Mouse (Mus musculus): ENCODE measurements at regions not wholly inside any gene's neighbourhood (a gene's known extent, or its start where the extent isn't known, plus 50 kb on each side); places are given as distances from the start of the nearest gene placed in this dataset.

DNA sequence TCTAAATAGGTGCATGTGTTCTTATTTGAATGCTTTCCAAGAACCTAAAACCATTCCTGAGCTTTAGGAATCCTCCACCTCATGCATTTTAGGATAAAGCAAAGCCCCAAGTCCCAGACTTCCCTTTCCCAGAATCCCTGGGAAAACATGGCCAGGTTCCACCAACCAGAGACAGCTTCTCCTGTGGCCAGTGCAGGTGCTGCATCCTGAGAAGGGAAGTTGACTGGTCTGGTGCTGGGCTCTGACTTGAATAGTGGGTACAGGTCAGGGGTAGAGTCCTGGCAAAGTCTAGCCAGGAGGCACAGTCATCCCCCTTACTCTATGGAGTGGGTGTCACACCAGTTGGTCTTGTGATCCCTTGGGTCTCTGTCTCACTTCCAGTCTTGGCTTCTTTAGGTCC lies 166.6 kb upstream of the Agap1 start:
- Histone ChIP-seq H3K36me3 (no peaks in the 10 kb centered on the region), H3K4me2 (no peak overlapping the region), H3K27ac (no peak overlapping the region), H3K4me1 (replicated peaks) (no peaks in the 10 kb centered on the region), H3K27me3 (no peaks in the 10 kb centered on the region; the same call in 1 of the 2 replicates), H3K4me3 (replicated peaks) (no peak overlapping the region), H3K9ac (replicated peaks) (no peak overlapping the region), H3K9me3 (no peaks in the 10 kb centered on the region)
- ATAC-seq (ENCODE audit: insufficient number of reproducible peaks, insufficient read depth, low FRiP score, low TSS enrichment, low read depth), result no peak

DNA sequence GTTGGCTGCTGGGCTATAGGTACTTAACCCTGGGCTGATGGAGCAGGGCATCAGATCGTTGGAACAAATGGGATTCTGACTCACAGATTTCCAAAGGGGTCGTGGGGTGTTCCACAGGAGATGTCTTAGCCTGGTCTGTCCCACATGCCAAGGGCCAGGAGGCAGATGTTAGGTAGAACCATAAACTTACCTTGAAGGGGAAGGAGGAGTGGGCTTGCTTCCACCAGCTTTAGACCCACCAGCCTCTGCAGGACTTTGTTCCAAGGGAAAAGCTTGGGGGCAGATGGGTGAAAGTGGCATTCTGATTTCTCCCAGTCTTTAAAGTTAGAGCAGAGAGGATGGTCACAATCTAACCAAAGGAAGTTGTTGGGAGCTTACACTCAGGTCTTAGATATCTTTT lies 165.7 kb upstream of the Agap1 start:
- no peak overlapping the region for H3K27ac ChIP-seq
- H3K4me1 ChIP-seq (replicated peaks), result no peaks in the 10 kb centered on the region
- H3K4me2 ChIP-seq, result no peak overlapping the region
- WGBS, result 86% methylated on average over 2 of the region's 2 CpGs
- no peak for ATAC-seq (ENCODE audit: insufficient number of reproducible peaks, insufficient read depth, low FRiP score, low TSS enrichment, low read depth)
- no peaks in the 10 kb centered on the region for H3K9me3 ChIP-seq
- no peak overlapping the region for H3K4me3 ChIP-seq (replicated peaks)
- no peaks in the 10 kb centered on the region for H3K36me3 ChIP-seq
- H3K9ac ChIP-seq (replicated peaks), result no peak overlapping the region
- H3K27me3 ChIP-seq, result no peaks in the 10 kb centered on the region; the same call in 1 of the 2 replicates

DNA sequence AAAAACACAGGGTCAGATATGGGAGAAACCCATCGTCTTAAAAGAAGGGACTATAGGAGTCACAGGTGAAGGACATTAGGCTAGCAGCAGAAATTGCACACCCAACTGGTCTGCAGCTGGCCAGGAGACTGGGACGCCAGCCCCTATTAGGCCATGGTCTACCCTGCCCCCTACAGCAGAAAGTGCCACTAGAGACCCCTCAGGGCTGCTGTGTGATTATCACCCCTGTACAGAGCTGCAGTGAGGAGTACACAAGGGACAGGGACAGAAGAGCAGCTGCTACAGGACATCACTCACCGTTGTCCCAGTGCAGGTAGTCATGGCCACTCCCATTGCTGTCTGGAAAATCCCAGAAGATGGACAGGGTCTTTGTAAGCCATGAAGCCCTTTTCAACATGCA lies 157.9 kb upstream of the Agap1 start:
- Histone ChIP-seq H3K4me3 (replicated peaks) (no peak overlapping the region), H3K27ac (no peak overlapping the region), H3K9me3 (no peaks in the 10 kb centered on the region), H3K27me3 (no peaks in the 10 kb centered on the region; the same call in 1 of the 2 replicates), H3K4me1 (replicated peaks) (no peaks in the 10 kb centered on the region), H3K36me3 (no peaks in the 10 kb centered on the region), H3K9ac (replicated peaks) (no peak overlapping the region), H3K4me2 (no peak overlapping the region)
- WGBS, result 71% methylated on average over 3 of the region's 3 CpGs
- no peak for ATAC-seq (ENCODE audit: insufficient number of reproducible peaks, insufficient read depth, low FRiP score, low TSS enrichment, low read depth)

DNA sequence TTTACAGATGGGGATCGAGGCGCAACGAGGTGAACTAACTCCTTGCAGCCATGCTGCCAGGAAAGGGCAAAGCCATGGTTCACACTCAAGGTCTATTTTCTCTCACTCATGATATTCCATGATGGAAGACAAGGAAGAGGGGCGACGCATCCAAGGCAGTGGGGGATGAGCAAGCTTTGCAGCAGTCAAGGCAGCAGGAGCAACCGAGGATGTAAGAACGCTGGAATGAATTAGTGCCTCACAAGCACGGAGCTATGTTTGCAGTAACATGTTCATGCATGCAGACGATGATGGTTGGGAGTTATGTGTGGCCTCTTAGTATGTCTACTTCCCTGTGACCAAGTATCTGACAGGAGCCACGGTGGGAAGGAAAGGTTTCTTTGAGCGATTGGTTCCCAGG lies 156.8 kb upstream of the Agap1 start:
- Histone ChIP-seq H3K4me1 (replicated peaks) (0 out of 2 replicates have a peak, but pooled peaks cover 3% of the 10 kb centered on the region), H3K36me3 (no peaks in the 10 kb centered on the region), H3K4me2 (no peak overlapping the region), H3K27me3 (no peaks in the 10 kb centered on the region), H3K4me3 (replicated peaks) (no peak overlapping the region), H3K9me3 (no peaks in the 10 kb centered on the region), H3K9ac (replicated peaks) (no peak overlapping the region), H3K27ac (no peak overlapping the region)
- ATAC-seq (ENCODE audit: insufficient number of reproducible peaks, insufficient read depth, low FRiP score, low TSS enrichment, low read depth), result no peak
- WGBS, result 86% methylated on average over 11 of the region's 11 CpGs

DNA sequence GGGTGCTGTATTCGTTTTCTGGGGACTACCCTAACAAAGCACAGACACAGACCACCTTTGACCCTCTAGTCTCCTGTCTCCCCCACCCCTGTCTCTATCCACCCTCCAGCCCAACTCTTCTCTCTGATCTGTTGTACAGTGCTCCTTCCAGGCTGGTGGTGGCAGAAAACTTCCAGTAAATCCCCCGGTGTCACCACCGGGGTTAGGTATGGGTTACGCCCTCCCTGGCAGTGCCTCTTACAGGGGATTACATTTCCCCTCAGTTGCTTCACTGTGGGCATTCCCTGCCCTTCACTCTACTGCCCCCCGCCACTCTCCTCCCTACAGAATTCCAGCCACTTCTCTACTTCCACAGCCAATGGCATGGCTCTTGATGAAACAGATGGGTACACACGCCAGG lies 153.5 kb upstream of the Agap1 start:
- no peak overlapping the region for H3K4me3 ChIP-seq (replicated peaks)
- no peak overlapping the region for H3K4me2 ChIP-seq
- no peaks in the 10 kb centered on the region for H3K27me3 ChIP-seq
- WGBS, result 87% methylated on average over 6 of the region's 6 CpGs
- no peak for ATAC-seq (ENCODE audit: insufficient number of reproducible peaks, insufficient read depth, low FRiP score, low TSS enrichment, low read depth)
- 0 out of 2 replicates have a peak, but pooled peaks cover 3% of the 10 kb centered on the region for H3K4me1 ChIP-seq (replicated peaks)
- no peak overlapping the region for H3K9ac ChIP-seq (replicated peaks)
- H3K9me3 ChIP-seq, result peaks cover 1% of the 10 kb centered on the region
- no peak overlapping the region for H3K27ac ChIP-seq
- H3K36me3 ChIP-seq, result no peaks in the 10 kb centered on the region

DNA sequence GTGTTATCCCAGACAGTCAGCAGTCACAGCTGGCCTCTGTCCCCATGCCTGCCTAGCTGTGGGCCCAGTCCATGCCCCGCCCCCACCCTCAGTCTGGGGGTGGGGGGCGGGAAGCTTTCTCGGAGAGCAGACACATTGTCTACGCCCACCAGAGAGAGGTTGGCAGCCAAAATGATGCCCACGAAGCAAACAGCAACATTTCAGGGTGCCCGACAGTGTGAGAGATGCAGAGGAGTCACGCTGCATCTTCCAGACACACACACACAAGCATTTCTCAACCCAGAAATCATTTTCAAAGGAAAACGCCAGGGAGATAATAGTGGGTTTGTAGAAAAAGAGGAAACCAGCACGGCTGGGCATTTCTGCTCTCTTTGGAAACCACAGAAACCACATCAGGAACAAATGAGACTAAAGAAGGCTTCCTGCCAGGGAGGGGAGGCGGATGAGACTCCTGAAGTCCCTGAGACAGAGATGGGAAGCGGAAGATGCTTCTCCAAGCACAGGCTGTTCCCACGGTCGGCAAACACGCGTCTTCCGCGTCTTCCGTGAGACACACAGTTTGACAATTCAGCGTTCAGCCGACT lies 152.1 kb upstream of the Agap1 start:
- peaks cover 5% of the 10 kb centered on the region for H3K9me3 ChIP-seq
- H3K27me3 ChIP-seq, result no peaks in the 10 kb centered on the region
- H3K27ac ChIP-seq, result no peak overlapping the region
- no peak overlapping the region for H3K4me3 ChIP-seq (replicated peaks)
- H3K9ac ChIP-seq (replicated peaks), result no peak overlapping the region
- WGBS, result 76% methylated on average over 20 of the region's 20 CpGs
- no peaks in the 10 kb centered on the region for H3K36me3 ChIP-seq
- H3K4me2 ChIP-seq, result no peak overlapping the region
- ATAC-seq (ENCODE audit: insufficient number of reproducible peaks, insufficient read depth, low FRiP score, low TSS enrichment, low read depth), result no peak
- 0 out of 2 replicates have a peak, but pooled peaks cover 3% of the 10 kb centered on the region for H3K4me1 ChIP-seq (replicated peaks)

DNA sequence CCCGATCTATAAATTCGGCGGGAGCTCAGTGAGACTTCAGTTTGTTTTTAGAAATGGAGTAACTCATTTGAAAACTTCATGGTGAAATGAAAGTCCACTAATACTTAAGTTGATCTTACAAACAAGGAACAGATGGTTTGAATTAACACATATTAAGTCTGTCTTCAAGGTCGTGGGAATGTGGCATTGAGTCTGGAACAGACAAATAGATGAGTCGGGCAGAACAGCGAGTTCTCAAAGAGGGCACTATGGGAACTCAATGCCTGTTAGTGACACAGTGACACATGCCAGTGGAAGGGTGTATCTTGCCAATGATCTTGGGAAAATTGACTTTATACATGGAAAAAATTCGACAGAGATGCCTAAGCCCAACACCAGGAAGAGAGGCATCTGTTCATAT lies 149.4 kb upstream of the Agap1 start:
- Histone ChIP-seq H3K4me3 (replicated peaks) (no peak overlapping the region), H3K4me1 (replicated peaks) (peaks cover 8% of the 10 kb centered on the region; the same call in 1 of the 2 replicates), H3K36me3 (no peaks in the 10 kb centered on the region), H3K9me3 (peaks cover 5% of the 10 kb centered on the region), H3K9ac (replicated peaks) (no peak overlapping the region), H3K27me3 (no peaks in the 10 kb centered on the region), H3K27ac (no peak overlapping the region), H3K4me2 (no peak overlapping the region)
- ATAC-seq (ENCODE audit: insufficient number of reproducible peaks, insufficient read depth, low FRiP score, low TSS enrichment, low read depth), result no peak
- WGBS, result 54% methylated on average over 7 of the region's 7 CpGs

DNA sequence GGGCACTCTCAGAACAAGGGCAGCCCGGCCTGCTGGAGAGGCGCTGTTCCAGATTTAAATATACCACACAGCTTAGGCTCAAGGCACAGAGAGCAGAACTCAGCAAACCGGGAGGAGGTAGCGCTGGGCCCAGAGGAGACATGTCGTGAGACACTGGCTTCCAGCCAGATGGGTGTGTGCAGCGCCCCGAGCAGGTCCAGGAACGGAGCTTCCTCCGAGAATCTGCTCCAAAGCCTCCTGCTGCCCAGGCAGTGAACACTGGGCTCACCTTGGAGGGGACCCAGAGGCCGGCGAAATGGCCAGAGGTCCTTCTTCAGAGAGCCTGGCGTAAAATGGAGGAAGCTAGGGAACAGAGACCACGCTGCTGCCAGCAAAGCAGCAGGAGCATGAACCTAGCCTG lies 145.8 kb upstream of the Agap1 start:
- H3K36me3 ChIP-seq, result no peaks in the 10 kb centered on the region
- peaks cover 5% of the 10 kb centered on the region for H3K9me3 ChIP-seq
- H3K4me1 ChIP-seq (replicated peaks), result peaks cover 6% of the 10 kb centered on the region; the same call in 1 of the 2 replicates
- H3K4me2 ChIP-seq, result peak overlapping the region; percentile 6; the same call in 1 of the 2 replicates
- H3K27ac ChIP-seq, result no peak overlapping the region
- no peak overlapping the region for H3K9ac ChIP-seq (replicated peaks)
- H3K4me3 ChIP-seq (replicated peaks), result no peak overlapping the region
- 63% methylated on average over 13 of the region's 13 CpGs for WGBS
- no peaks in the 10 kb centered on the region for H3K27me3 ChIP-seq
- peak; percentile 73; the same call in 1 of the 2 replicates for ATAC-seq (ENCODE audit: insufficient number of reproducible peaks, insufficient read depth, low FRiP score, low TSS enrichment, low read depth)

DNA sequence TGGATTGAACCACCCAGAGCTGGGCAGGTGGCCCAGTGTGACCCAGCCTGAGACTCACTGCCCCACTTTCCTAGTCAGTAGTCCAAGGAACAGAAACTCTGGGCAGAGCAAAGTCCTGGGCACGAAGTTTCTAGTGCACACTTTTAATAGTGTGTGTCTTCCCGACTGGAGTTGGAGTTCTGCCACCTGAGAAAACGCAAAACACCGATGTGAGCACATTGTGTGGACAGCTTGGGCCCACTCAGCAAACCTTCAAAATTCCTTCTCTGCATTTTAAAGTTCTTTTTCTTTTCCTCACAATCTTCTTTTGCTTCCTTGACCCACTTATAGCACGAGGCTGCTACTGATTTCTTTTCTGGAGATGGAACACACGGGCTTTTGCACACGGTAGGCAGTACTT lies 141.5 kb upstream of the Agap1 start:
- WGBS, result 86% methylated on average over 7 of the region's 7 CpGs
- H3K9ac ChIP-seq (replicated peaks), result no peak overlapping the region
- peaks cover 6% of the 10 kb centered on the region; the same call in 1 of the 2 replicates for H3K4me1 ChIP-seq (replicated peaks)
- no peaks in the 10 kb centered on the region for H3K36me3 ChIP-seq
- no peak overlapping the region for H3K4me2 ChIP-seq
- no peak overlapping the region for H3K4me3 ChIP-seq (replicated peaks)
- H3K27me3 ChIP-seq, result no peaks in the 10 kb centered on the region
- no peak overlapping the region for H3K27ac ChIP-seq
- H3K9me3 ChIP-seq, result no peaks in the 10 kb centered on the region
- no peak for ATAC-seq (ENCODE audit: insufficient number of reproducible peaks, insufficient read depth, low FRiP score, low TSS enrichment, low read depth)

DNA sequence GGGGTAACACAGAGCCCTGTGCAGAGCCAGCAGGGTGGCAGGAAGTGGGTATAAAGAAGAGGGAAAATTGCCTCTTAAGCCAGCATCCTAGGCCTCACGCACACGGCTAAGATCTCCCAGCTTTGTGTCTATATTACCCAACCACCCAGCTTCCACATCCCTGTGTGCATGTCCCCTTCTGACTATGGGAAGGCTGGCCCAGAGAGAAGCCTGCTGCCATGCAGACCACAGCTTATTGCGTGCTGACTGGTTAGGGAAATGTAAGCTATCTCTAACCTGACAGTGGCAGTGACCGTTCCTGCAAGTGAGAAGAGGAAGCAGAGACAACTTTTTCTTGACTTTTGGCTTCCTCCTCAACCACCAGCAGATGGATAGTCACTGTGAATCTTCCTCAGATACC lies 136.7 kb upstream of the Agap1 start:
- ATAC-seq (ENCODE audit: insufficient number of reproducible peaks, insufficient read depth, low FRiP score, low TSS enrichment, low read depth), result no peak
- Histone ChIP-seq H3K36me3 (no peaks in the 10 kb centered on the region), H3K27me3 (no peaks in the 10 kb centered on the region), H3K4me2 (no peak overlapping the region), H3K4me3 (replicated peaks) (no peak overlapping the region), H3K27ac (no peak overlapping the region), H3K4me1 (replicated peaks) (no peaks in the 10 kb centered on the region), H3K9me3 (no peaks in the 10 kb centered on the region), H3K9ac (replicated peaks) (no peak overlapping the region)
- WGBS, result 90% methylated on average over 4 of the region's 4 CpGs

DNA sequence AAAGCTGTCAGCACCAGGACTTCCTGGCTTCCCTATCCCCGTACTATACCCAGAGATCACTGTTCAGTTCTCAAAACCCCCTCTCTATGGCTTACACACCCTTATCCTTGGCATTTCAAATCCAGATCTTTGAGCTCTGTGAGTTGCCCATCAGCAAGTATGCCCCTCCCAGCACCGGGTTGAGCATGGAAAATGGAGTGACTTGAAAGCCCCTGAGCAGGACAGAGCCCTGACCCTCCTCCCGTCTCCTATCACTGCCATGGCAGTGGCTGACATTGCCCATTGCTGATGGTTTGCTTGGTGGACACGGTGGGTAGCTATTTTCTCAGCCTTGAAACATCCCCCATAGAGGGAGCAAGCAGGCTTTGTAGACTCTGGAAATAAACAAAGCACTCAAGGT lies 135.9 kb upstream of the Agap1 start:
- 70% methylated on average over 4 of the region's 4 CpGs for WGBS
- no peaks in the 10 kb centered on the region for H3K27me3 ChIP-seq
- no peak for ATAC-seq (ENCODE audit: insufficient number of reproducible peaks, insufficient read depth, low FRiP score, low TSS enrichment, low read depth)
- H3K4me2 ChIP-seq, result no peak overlapping the region
- no peak overlapping the region for H3K9ac ChIP-seq (replicated peaks)
- no peaks in the 10 kb centered on the region for H3K9me3 ChIP-seq
- H3K27ac ChIP-seq, result no peak overlapping the region
- H3K36me3 ChIP-seq, result no peaks in the 10 kb centered on the region
- no peak overlapping the region for H3K4me3 ChIP-seq (replicated peaks)
- no peaks in the 10 kb centered on the region for H3K4me1 ChIP-seq (replicated peaks)

DNA sequence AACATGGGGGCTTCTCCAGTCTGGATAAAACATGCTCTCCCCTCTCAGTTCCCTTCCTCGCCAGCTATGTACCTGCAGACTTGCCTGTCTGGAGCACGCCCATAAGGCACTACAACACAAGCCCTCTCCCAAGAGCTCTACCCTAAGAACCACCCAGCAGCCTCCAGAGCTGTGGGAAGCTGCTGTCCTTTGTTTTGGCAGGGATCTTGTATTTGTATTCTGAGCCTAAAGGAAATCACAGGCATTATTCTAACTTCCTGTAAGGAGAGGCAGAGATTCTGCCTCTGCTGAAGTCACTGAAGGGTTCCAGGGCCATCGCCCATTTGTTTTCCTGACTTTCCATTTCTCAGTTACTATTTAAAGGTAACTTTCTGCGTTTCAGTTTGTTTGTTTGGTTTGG lies 132.0 kb upstream of the Agap1 start:
- no peaks in the 10 kb centered on the region for H3K4me1 ChIP-seq (replicated peaks)
- H3K27me3 ChIP-seq, result no peaks in the 10 kb centered on the region
- H3K4me2 ChIP-seq, result no peak overlapping the region
- H3K9me3 ChIP-seq, result no peaks in the 10 kb centered on the region
- no peak overlapping the region for H3K27ac ChIP-seq
- WGBS, result 67% methylated on average over 4 of the region's 4 CpGs
- no peak overlapping the region for H3K9ac ChIP-seq (replicated peaks)
- no peak for ATAC-seq (ENCODE audit: insufficient number of reproducible peaks, insufficient read depth, low FRiP score, low TSS enrichment, low read depth)
- no peak overlapping the region for H3K4me3 ChIP-seq (replicated peaks)
- no peaks in the 10 kb centered on the region for H3K36me3 ChIP-seq

Data from limb, embryonic 12.5 days (tissue).